Mouse (Mus musculus): ENCODE measurements around the gene Pou3f3. TPM values are rescaled to one million over a fixed set of nuclear protein-coding genes. Genes with fewer than 3 reads are reported as not detected.
A peak's percentile ranks its signal among the peaks of the same experiment; 100 is the strongest.

Pou3f3 gene
- total and polyA plus RNA-seq, 2 experiments from 2014 or later, result 22.7 to 81.4 TPM

- no peak for TF ChIP-seq CTCF (IDR thresholded peaks at IDR 0.05; ENCODE audit: low read depth)
- DNase-seq (peak; percentile 87), ATAC-seq (peak; percentile 55)
- Histone ChIP-seq H3K9ac (peak overlapping the region; percentile 61), H3K4me3 (ENCODE audit: low read depth, low read length) (peak overlapping the region; percentile 39), H3K27ac (ENCODE audit: low read depth, low read length) (peak overlapping the region; percentile 66), H3K9me3 (ENCODE audit: low read length) (no peaks in the 10 kb centered on the region), H3K4me2 (ENCODE audit: low read depth) (peak overlapping the region; percentile 88), H3K4me1 (ENCODE audit: insufficient read depth) (peaks cover 36% of the 10 kb centered on the region), H3K36me3 (ENCODE audit: insufficient read depth) (0 out of 2 replicates have a peak, but pooled peaks cover 4% of the 10 kb centered on the region), H3K27me3 (ENCODE audit: insufficient read depth, low read length) (no peaks in the 10 kb centered on the region)
- 1% methylated on average over 26 of the region's 26 CpGs for WGBS
Observed at GRCm38 (mm10) chr1:42703851-42704613, 8.5 kb downstream of the Pou3f3 start.

- Histone ChIP-seq H3K4me3 (ENCODE audit: low read depth, low read length) (peak overlapping the region; percentile 39), H3K4me2 (ENCODE audit: low read depth) (peak overlapping the region; percentile 88), H3K4me1 (ENCODE audit: insufficient read depth) (peaks cover 36% of the 10 kb centered on the region), H3K27ac (ENCODE audit: low read depth, low read length) (peak overlapping the region; percentile 73), H3K27me3 (ENCODE audit: insufficient read depth, low read length) (no peaks in the 10 kb centered on the region), H3K9ac (peak overlapping the region; percentile 61), H3K36me3 (ENCODE audit: insufficient read depth) (no peaks in the 10 kb centered on the region), H3K9me3 (ENCODE audit: low read length) (no peaks in the 10 kb centered on the region)
- ATAC-seq, result no peak
- peak; percentile 65 for DNase-seq
- TF ChIP-seq CTCF (IDR thresholded peaks at IDR 0.05; ENCODE audit: low read depth), result no peak
- 21% methylated on average over 17 of the region's 17 CpGs for WGBS
Observed at GRCm38 (mm10) chr1:42704981-42705810, 9.6 kb downstream of the Pou3f3 start.

GRCm38 (mm10) chr1:42705811-42706160 lies 10.2 kb downstream of the Pou3f3 start:
- TF ChIP-seq CTCF (IDR thresholded peaks at IDR 0.05; ENCODE audit: low read depth), result no peak
- peak overlapping the region; percentile 61 for H3K9ac ChIP-seq
- H3K27me3 ChIP-seq (ENCODE audit: insufficient read depth, low read length), result no peaks in the 10 kb centered on the region
- H3K27ac ChIP-seq (ENCODE audit: low read depth, low read length), result peak overlapping the region; percentile 73
- no peaks in the 10 kb centered on the region for H3K9me3 ChIP-seq (ENCODE audit: low read length)
- peak overlapping the region; percentile 88 for H3K4me2 ChIP-seq (ENCODE audit: low read depth)
- peak; percentile 64 for DNase-seq
- no peaks in the 10 kb centered on the region for H3K36me3 ChIP-seq (ENCODE audit: insufficient read depth)
- peaks cover 36% of the 10 kb centered on the region for H3K4me1 ChIP-seq (ENCODE audit: insufficient read depth)
- peak overlapping the region; percentile 39 for H3K4me3 ChIP-seq (ENCODE audit: low read depth, low read length)
- ATAC-seq, result no peak
- 20% methylated on average over 8 of the region's 8 CpGs for WGBS

GRCm38 (mm10) chr1:42707196-42707595 lies 11.6 kb downstream of the Pou3f3 start:
- H3K27ac ChIP-seq (ENCODE audit: low read depth, low read length), result peak overlapping the region; percentile 57; the same call in 1 of the 2 replicates
- ATAC-seq (no peak), DNase-seq (peak; percentile 63)
- no peaks in the 10 kb centered on the region for H3K27me3 ChIP-seq (ENCODE audit: insufficient read depth, low read length)
- peak overlapping the region; percentile 88 for H3K4me2 ChIP-seq (ENCODE audit: low read depth)
- H3K9me3 ChIP-seq (ENCODE audit: low read length), result no peaks in the 10 kb centered on the region
- no peaks in the 10 kb centered on the region for H3K36me3 ChIP-seq (ENCODE audit: insufficient read depth)
- peaks cover 36% of the 10 kb centered on the region for H3K4me1 ChIP-seq (ENCODE audit: insufficient read depth)
- H3K4me3 ChIP-seq (ENCODE audit: low read depth, low read length), result 0 out of 2 replicates have a peak overlapping the region, but pooled peaks have one; percentile 5
- TF ChIP-seq CTCF (IDR thresholded peaks at IDR 0.05; ENCODE audit: low read depth), result no peak
- H3K9ac ChIP-seq, result peak overlapping the region; percentile 25; the same call in 1 of the 2 replicates
- 10% methylated on average over 5 of the region's 5 CpGs for WGBS

GRCm38 (mm10) chr1:42707611-42708130 lies 12.1 kb downstream of the Pou3f3 start:
- Histone ChIP-seq H3K27ac (ENCODE audit: low read depth, low read length) (peak overlapping the region; percentile 57), H3K4me1 (ENCODE audit: insufficient read depth) (peaks cover 36% of the 10 kb centered on the region)

GRCm38 (mm10) chr1:42709024-42709423 lies 13.5 kb downstream of the Pou3f3 start:
- 0 out of 2 replicates have a peak overlapping the region, but pooled peaks have one; percentile 9 for H3K4me3 ChIP-seq (ENCODE audit: low read depth, low read length)
- no peaks in the 10 kb centered on the region for H3K9me3 ChIP-seq (ENCODE audit: low read length)
- H3K4me2 ChIP-seq (ENCODE audit: low read depth), result peak overlapping the region; percentile 88
- 15% methylated on average over 1 of the region's 1 CpGs for WGBS
- H3K27me3 ChIP-seq (ENCODE audit: insufficient read depth, low read length), result no peaks in the 10 kb centered on the region
- DNase-seq, result peak; percentile 31
- H3K9ac ChIP-seq, result 0 out of 2 replicates have a peak overlapping the region, but pooled peaks have one; percentile 18
- no peaks in the 10 kb centered on the region for H3K36me3 ChIP-seq (ENCODE audit: insufficient read depth)
- TF ChIP-seq CTCF (IDR thresholded peaks at IDR 0.05; ENCODE audit: low read depth), result no peak
- ATAC-seq, result no peak
- H3K27ac ChIP-seq (ENCODE audit: low read depth, low read length), result peak overlapping the region; percentile 62
- H3K4me1 ChIP-seq (ENCODE audit: insufficient read depth), result peaks cover 32% of the 10 kb centered on the region

More at GRCm38 (mm10) chr1:42707611-42708130, 12.1 kb downstream of the Pou3f3 start:
- H3K9ac ChIP-seq, result peak overlapping the region; percentile 25; the same call in 1 of the 2 replicates
- no peaks in the 10 kb centered on the region for H3K9me3 ChIP-seq (ENCODE audit: low read length)
- WGBS, result 15% methylated on average over 4 of the region's 4 CpGs
- H3K4me2 ChIP-seq (ENCODE audit: low read depth), result peak overlapping the region; percentile 88
- no peak for TF ChIP-seq CTCF (IDR thresholded peaks at IDR 0.05; ENCODE audit: low read depth)
- DNase-seq (peak; percentile 39), ATAC-seq (no peak)
- no peaks in the 10 kb centered on the region for H3K27me3 ChIP-seq (ENCODE audit: insufficient read depth, low read length)
- no peak overlapping the region for H3K4me3 ChIP-seq (ENCODE audit: low read depth, low read length)
- no peaks in the 10 kb centered on the region for H3K36me3 ChIP-seq (ENCODE audit: insufficient read depth)

Measured in forebrain, postnatal 0 days (tissue).